Mouse (Mus musculus) forebrain, embryonic 13.5 days (tissue): ENCODE results near the gene Clec2e. TPM values are rescaled to one million over a fixed set of nuclear protein-coding genes. Genes with fewer than 3 reads are reported as not detected.

Source experiments
- ATAC-seq: fragments of 200-750 bp; cut with Nextera tagmentation; 2 replicates; pipeline ENCODE4 v1.8.0; 2017
- H3K27ac ChIP-seq: fragments of 300-500 bp; sonication (generic); 2 replicates; pipeline ENCODE4 v1.5.1; 2015; ENCODE audit warnings: inconsistent platforms, mild to moderate bottlenecking, moderate library complexity
- H3K27me3 ChIP-seq: fragments of 300-500 bp; sonication (generic); 2 replicates; pipeline ENCODE4 v1.6.1; 2015; ENCODE audit warnings: mild to moderate bottlenecking, inconsistent platforms
- H3K36me3 ChIP-seq: fragments of 300-500 bp; sonication (generic); 2 replicates; pipeline ENCODE4 v1.6.1; 2015; ENCODE audit warnings: mild to moderate bottlenecking, inconsistent platforms; ENCODE audit not compliant: poor library complexity, severe bottlenecking
- H3K4me1 ChIP-seq: fragments of 300-500 bp; sonication (generic); 2 replicates; pipeline ENCODE4 v1.6.1; 2015; ENCODE audit warnings: inconsistent platforms
- H3K4me2 ChIP-seq: fragments of 300-500 bp; sonication (generic); 2 replicates; pipeline ENCODE4 v1.6.1; 2015; ENCODE audit warnings: inconsistent platforms, mild to moderate bottlenecking, moderate library complexity
- H3K4me3 ChIP-seq: fragments of 300-500 bp; sonication (generic); 2 replicates; pipeline ENCODE4 v1.5.1; 2015; ENCODE audit warnings: mild to moderate bottlenecking, inconsistent platforms
- H3K9ac ChIP-seq: fragments of 300-500 bp; sonication (generic); 2 replicates; pipeline ENCODE4 v1.6.1; 2015; ENCODE audit warnings: mild to moderate bottlenecking, inconsistent platforms
- H3K9me3 ChIP-seq: fragments of 300-500 bp; sonication (generic); replicated peaks from 2 replicates; pipeline ENCODE4 v1.6.1; 2016; ENCODE audit warnings: inconsistent platforms
- WGBS: fragments of 180-500 bp; shearing (Covaris S2); methylation state at CpG from one replicate; pipeline ENCODE4 v1.1.7; 2015; 5-methylcytosine and 5-hydroxymethylcytosine counted together
- polyA plus RNA-seq: library from polyadenylated mRNA; unstranded; fragments of >200 nt; fragmentation: Nextera tagmentation; extraction: Ambion mirVana; gene quantifications from 2 replicates; pipeline ENCODE4 v1.2.1, GENCODE M21; 2015

Clec2e gene
- polyA plus RNA-seq, 1 experiment from 2014 or later: not detected

- no peaks in the 10 kb centered on the region for H3K9me3 ChIP-seq
- WGBS: 94% methylated on average over 5 of the region's 5 CpGs
- H3K27me3 ChIP-seq: no peaks in the 10 kb centered on the region
- H3K27ac ChIP-seq: no peak overlapping the region
- no peak for ATAC-seq
- no peak overlapping the region for H3K4me3 ChIP-seq
- H3K36me3 ChIP-seq: no peaks in the 10 kb centered on the region
- H3K4me1 ChIP-seq: no peaks in the 10 kb centered on the region
- no peak overlapping the region for H3K9ac ChIP-seq
- no peak overlapping the region for H3K4me2 ChIP-seq
Observed at GRCm38 (mm10) chr6:129051731-129052130, 49.0 kb downstream of the Clec2e start.

GRCm38 (mm10) chr6:129051086-129051485, 49.6 kb downstream of the Clec2e start:
- H3K4me2 ChIP-seq: no peak overlapping the region
- 88% methylated on average over 3 of the region's 3 CpGs for WGBS
- H3K27me3 ChIP-seq: no peaks in the 10 kb centered on the region
- no peaks in the 10 kb centered on the region for H3K4me1 ChIP-seq
- H3K9me3 ChIP-seq: no peaks in the 10 kb centered on the region
- no peaks in the 10 kb centered on the region for H3K36me3 ChIP-seq
- no peak for ATAC-seq
- H3K27ac ChIP-seq: no peak overlapping the region
- H3K4me3 ChIP-seq: no peak overlapping the region
- H3K9ac ChIP-seq: no peak overlapping the region

GRCm38 (mm10) chr6:129049596-129050251, 51.0 kb downstream of the Clec2e start:
- 1% methylated on average over 8 of the region's 8 CpGs for WGBS
- no peaks in the 10 kb centered on the region for H3K36me3 ChIP-seq
- no peak overlapping the region for H3K27ac ChIP-seq
- H3K9me3 ChIP-seq: no peaks in the 10 kb centered on the region
- peak overlapping the region; percentile 26 for H3K4me3 ChIP-seq
- peak overlapping the region; percentile 51 for H3K4me2 ChIP-seq
- peak; percentile 53; the same call in 1 of the 2 replicates for ATAC-seq
- H3K9ac ChIP-seq: no peak overlapping the region
- no peaks in the 10 kb centered on the region for H3K27me3 ChIP-seq
- H3K4me1 ChIP-seq: no peaks in the 10 kb centered on the region

- peak; percentile 96 for ATAC-seq
- H3K36me3 ChIP-seq: no peaks in the 10 kb centered on the region
- no peak overlapping the region for H3K27ac ChIP-seq
- H3K4me2 ChIP-seq: peak overlapping the region; percentile 63
- H3K27me3 ChIP-seq: no peaks in the 10 kb centered on the region
- H3K4me3 ChIP-seq: peak overlapping the region; percentile 36
- H3K9ac ChIP-seq: peak overlapping the region; percentile 50
- no peaks in the 10 kb centered on the region for H3K9me3 ChIP-seq
- H3K4me1 ChIP-seq: no peaks in the 10 kb centered on the region
- 2% methylated on average over 13 of the region's 13 CpGs for WGBS
Observed at GRCm38 (mm10) chr6:129048857-129049473, 51.7 kb downstream of the Clec2e start.

- no peaks in the 10 kb centered on the region for H3K27me3 ChIP-seq
- H3K4me2 ChIP-seq: no peak overlapping the region
- H3K9me3 ChIP-seq: no peaks in the 10 kb centered on the region
- no peak for ATAC-seq
- H3K27ac ChIP-seq: no peak overlapping the region
- H3K9ac ChIP-seq: no peak overlapping the region
- WGBS: 28% methylated on average over 4 of the region's 4 CpGs
- no peak overlapping the region for H3K4me3 ChIP-seq
- H3K4me1 ChIP-seq: no peaks in the 10 kb centered on the region
- H3K36me3 ChIP-seq: no peaks in the 10 kb centered on the region
Observed at GRCm38 (mm10) chr6:129048381-129048780, 52.3 kb downstream of the Clec2e start.

GRCm38 (mm10) chr6:129045601-129046000, 55.1 kb downstream of the Clec2e start, which contains the start of gene Klrb1f:
TSS of gene Klrb1f (plus strand) at chr6:129045901.
- H3K4me2 ChIP-seq: no peak within 1 kb of the TSS
- H3K36me3 ChIP-seq: no peaks in the 10 kb centered on the region
- no peaks in the 10 kb centered on the region for H3K4me1 ChIP-seq
- H3K4me3 ChIP-seq: no peak within 1 kb of the TSS
- no peak for ATAC-seq
- 93% methylated on average over 2 of the region's 2 CpGs for WGBS
- no peaks in the 10 kb centered on the region for H3K27me3 ChIP-seq
- H3K9ac ChIP-seq: no peak within 1 kb of the TSS
- H3K9me3 ChIP-seq: no peaks in the 10 kb centered on the region
- no peak within 1 kb of the TSS for H3K27ac ChIP-seq

GRCm38 (mm10) chr6:129042470-129042869, 58.2 kb downstream of the Clec2e start:
- no peak overlapping the region for H3K27ac ChIP-seq
- H3K4me3 ChIP-seq: no peak overlapping the region
- H3K36me3 ChIP-seq: no peaks in the 10 kb centered on the region
- no peak for ATAC-seq
- no peaks in the 10 kb centered on the region for H3K4me1 ChIP-seq
- no peak overlapping the region for H3K4me2 ChIP-seq
- no peak overlapping the region for H3K9ac ChIP-seq
- no peaks in the 10 kb centered on the region for H3K9me3 ChIP-seq
- H3K27me3 ChIP-seq: no peaks in the 10 kb centered on the region

Other genes with a start within 250 kb of the Clec2e start
- not detected in 2 replicates for gene Clec2i, start 213.3 kb downstream of the Clec2e start, polyA plus RNA-seq
- gene BC035044, start 209.8 kb downstream of the Clec2e start, polyA plus RNA-seq: 0.17 and 0.29 TPM in 2 replicates
- gene Clec2g, start 166.5 kb downstream of the Clec2e start, polyA plus RNA-seq: not detected in 2 replicates
- gene Klrb1f, start 55.0 kb downstream of the Clec2e start, polyA plus RNA-seq: 0.21 TPM in 1 of 2 replicates, not detected in the other
- gene Clec2d, start 79.7 kb upstream of the Clec2e start, polyA plus RNA-seq: not detected in 2 replicates
- not detected in 2 replicates for gene Cd69, start 174.5 kb upstream of the Clec2e start, polyA plus RNA-seq
- not detected in 2 replicates for gene 4922502D21Rik, start 230.9 kb upstream of the Clec2e start, polyA plus RNA-seq
- 0.06 and 0.13 TPM in 2 replicates for gene Clec12a, start 241.8 kb upstream of the Clec2e start, polyA plus RNA-seq